Mouse (Mus musculus) forebrain, embryonic 14.5 days (tissue): ENCODE measurements around the gene Dpf3. TPM values are rescaled to one million over a fixed set of nuclear protein-coding genes. Genes with fewer than 3 reads are reported as not detected.

Source experiments
- ATAC-seq: fragments of 200-750 bp; cut with Nextera tagmentation; 2 replicates; pipeline ENCODE4 v1.8.0; 2017; ENCODE audit warnings: mild to moderate bottlenecking, moderate library complexity
- DNase-seq: peaks from one replicate; pipeline ENCODE4 v3.0.0-alpha.2; 2015; ENCODE audit warnings: low spot score
- H3K27ac ChIP-seq: fragments of 300-500 bp; sonication (generic); 2 replicates; pipeline ENCODE4 v1.5.1; 2014; ENCODE audit warnings: low read depth, mild to moderate bottlenecking, control low read depth, low read length, moderate library complexity
- H3K27me3 ChIP-seq: fragments of 300-500 bp; sonication (generic); replicated peaks from 2 replicates; pipeline ENCODE4 v1.6.1; 2014; ENCODE audit warnings: low read length, control low read depth, mixed read lengths; ENCODE audit not compliant: control insufficient read depth, insufficient read depth
- H3K36me3 ChIP-seq: fragments of 300-500 bp; sonication (generic); 2 replicates; pipeline ENCODE4 v1.6.1; 2014; ENCODE audit warnings: low read length, control low read depth; ENCODE audit not compliant: control insufficient read depth, insufficient read depth
- H3K4me1 ChIP-seq: fragments of 300-500 bp; sonication (generic); 2 replicates; pipeline ENCODE4 v1.6.1; 2014; ENCODE audit warnings: antibody characterized with exemption, low read length, control low read depth; ENCODE audit not compliant: control insufficient read depth, insufficient read depth
- H3K4me2 ChIP-seq: fragments of 300-500 bp; sonication (generic); 2 replicates; pipeline ENCODE4 v1.6.1; 2014; ENCODE audit warnings: mild to moderate bottlenecking, control low read depth, low read length
- H3K4me3 ChIP-seq: fragments of 300-500 bp; sonication (generic); 2 replicates; pipeline ENCODE4 v1.5.1; 2014; ENCODE audit warnings: low read depth, low read length, control low read depth
- H3K9ac ChIP-seq: fragments of 300-500 bp; sonication (generic); 2 replicates; pipeline ENCODE4 v1.6.1; 2014; ENCODE audit warnings: mild to moderate bottlenecking, low read length, control low read depth, moderate library complexity
- H3K9me3 ChIP-seq: fragments of 300-500 bp; sonication (generic); replicated peaks from 2 replicates; pipeline ENCODE4 v1.6.1; 2016; ENCODE audit warnings: low read length, control low read depth, mixed read lengths; ENCODE audit not compliant: control insufficient read depth
- WGBS: fragments of 180-500 bp; shearing (Covaris S2); extraction: QIAGEN DNeasy Blood & Tissue Kit; methylation state at CpG from one replicate; pipeline ENCODE4 v1.1.7; 2014; 5-methylcytosine and 5-hydroxymethylcytosine counted together
- polyA plus RNA-seq: library from polyadenylated mRNA; unstranded; fragments of >200 nt; fragmentation: Nextera tagmentation; extraction: Ambion mirVana; gene quantifications from 2 replicates; pipeline ENCODE4 v1.2.1, GENCODE M21; 2014

Dpf3 gene
- polyA plus RNA-seq, 1 experiment from 2014 or later, result 7.8 TPM

GRCm38 (mm10) chr12:83320725-83321124, 166.8 kb downstream of the Dpf3 start:
- H3K27ac ChIP-seq, result no peak overlapping the region
- DNase-seq, result no peak
- H3K4me3 ChIP-seq, result no peak overlapping the region
- no peak overlapping the region for H3K9ac ChIP-seq
- H3K4me2 ChIP-seq, result no peak overlapping the region
- no peaks in the 10 kb centered on the region for H3K4me1 ChIP-seq
- H3K9me3 ChIP-seq, result no peaks in the 10 kb centered on the region
- H3K27me3 ChIP-seq, result no peaks in the 10 kb centered on the region
- ATAC-seq, result no peak
- 67% methylated on average over 3 of the region's 3 CpGs for WGBS
- no peaks in the 10 kb centered on the region for H3K36me3 ChIP-seq

GRCm38 (mm10) chr12:83317646-83318443, 169.7 kb downstream of the Dpf3 start:
- Histone ChIP-seq H3K4me2 (no peak overlapping the region), H3K9me3 (no peaks in the 10 kb centered on the region), H3K4me1 (no peaks in the 10 kb centered on the region), H3K4me3 (no peak overlapping the region), H3K36me3 (no peaks in the 10 kb centered on the region), H3K9ac (no peak overlapping the region), H3K27me3 (no peaks in the 10 kb centered on the region), H3K27ac (no peak overlapping the region)
- no peak for ATAC-seq
- WGBS, result 74% methylated on average over 8 of the region's 8 CpGs
- no peak for DNase-seq

- Histone ChIP-seq H3K9me3 (no peaks in the 10 kb centered on the region), H3K4me2 (no peak overlapping the region), H3K27me3 (no peaks in the 10 kb centered on the region), H3K9ac (no peak overlapping the region), H3K4me1 (no peaks in the 10 kb centered on the region), H3K27ac (no peak overlapping the region), H3K4me3 (no peak overlapping the region), H3K36me3 (no peaks in the 10 kb centered on the region)
- ATAC-seq (no peak), DNase-seq (no peak)
- 76% methylated on average over 7 of the region's 7 CpGs for WGBS
Observed at GRCm38 (mm10) chr12:83314666-83315065, 172.8 kb downstream of the Dpf3 start.

GRCm38 (mm10) chr12:83312818-83313217, 174.7 kb downstream of the Dpf3 start:
- no peak overlapping the region for H3K4me3 ChIP-seq
- H3K27ac ChIP-seq, result no peak overlapping the region
- no peaks in the 10 kb centered on the region for H3K36me3 ChIP-seq
- DNase-seq (no peak), ATAC-seq (no peak)
- no peak overlapping the region for H3K9ac ChIP-seq
- WGBS, result 93% methylated on average over 9 of the region's 9 CpGs
- no peaks in the 10 kb centered on the region for H3K27me3 ChIP-seq
- no peaks in the 10 kb centered on the region for H3K9me3 ChIP-seq
- no peaks in the 10 kb centered on the region for H3K4me1 ChIP-seq
- H3K4me2 ChIP-seq, result no peak overlapping the region

- Histone ChIP-seq H3K4me3 (no peak overlapping the region), H3K27ac (no peak overlapping the region), H3K9ac (no peak overlapping the region), H3K4me1 (no peaks in the 10 kb centered on the region), H3K4me2 (no peak overlapping the region), H3K36me3 (no peaks in the 10 kb centered on the region), H3K9me3 (no peaks in the 10 kb centered on the region), H3K27me3 (no peaks in the 10 kb centered on the region)
- ATAC-seq (no peak), DNase-seq (no peak)
- WGBS, result 75% methylated on average over 11 of the region's 11 CpGs
Observed at GRCm38 (mm10) chr12:83310567-83310966, 176.9 kb downstream of the Dpf3 start.

GRCm38 (mm10) chr12:83309031-83309804, 178.3 kb downstream of the Dpf3 start:
- no peaks in the 10 kb centered on the region for H3K4me1 ChIP-seq
- H3K27ac ChIP-seq, result no peak overlapping the region
- ATAC-seq (no peak), DNase-seq (no peak)
- H3K27me3 ChIP-seq, result no peaks in the 10 kb centered on the region
- WGBS, result 90% methylated on average over 11 of the region's 11 CpGs
- no peak overlapping the region for H3K4me3 ChIP-seq
- no peaks in the 10 kb centered on the region for H3K36me3 ChIP-seq
- H3K4me2 ChIP-seq, result no peak overlapping the region
- no peaks in the 10 kb centered on the region for H3K9me3 ChIP-seq
- H3K9ac ChIP-seq, result no peak overlapping the region

- H3K36me3 ChIP-seq, result no peaks in the 10 kb centered on the region
- no peaks in the 10 kb centered on the region for H3K27me3 ChIP-seq
- no peak overlapping the region for H3K4me2 ChIP-seq
- H3K4me3 ChIP-seq, result no peak overlapping the region
- no peaks in the 10 kb centered on the region; the same call in 1 of the 2 replicates for H3K4me1 ChIP-seq
- no peaks in the 10 kb centered on the region for H3K9me3 ChIP-seq
- ATAC-seq, result no peak
- no peak overlapping the region for H3K9ac ChIP-seq
- no peak for DNase-seq
- no peak overlapping the region for H3K27ac ChIP-seq
- WGBS, result 66% methylated on average over 4 of the region's 4 CpGs
Observed at GRCm38 (mm10) chr12:83308627-83309026, 178.9 kb downstream of the Dpf3 start.

- Histone ChIP-seq H3K4me1 (peaks cover 14% of the 10 kb centered on the region), H3K9me3 (no peaks in the 10 kb centered on the region), H3K36me3 (no peaks in the 10 kb centered on the region), H3K27ac (peak overlapping the region; percentile 85), H3K27me3 (no peaks in the 10 kb centered on the region), H3K4me2 (0 out of 2 replicates have a peak overlapping the region, but pooled peaks have one; percentile 18), H3K4me3 (no peak overlapping the region), H3K9ac (peak overlapping the region; percentile 22; the same call in 1 of the 2 replicates)
- DNase-seq, result no peak
- no peak for ATAC-seq
- 56% methylated on average over 6 of the region's 6 CpGs for WGBS
Observed at GRCm38 (mm10) chr12:83303221-83303620, 184.3 kb downstream of the Dpf3 start.
